Mouse (Mus musculus) thymus, adult 2 months (tissue): ENCODE data around the gene Aven.

ENCODE experiments used
- CTCF ChIP-seq: fragments of 200-500 bp; IDR thresholded peaks from 2 replicates; pipeline ENCODE4 v1.5.1; 2012; ENCODE audit warnings: mild to moderate bottlenecking, control low read depth, low read length, moderate library complexity, borderline replicate concordance; ENCODE audit not compliant: control insufficient read depth, poor library complexity, insufficient read depth; ENCODE audit errors: extremely low read depth
- POLR2A ChIP-seq: fragments of 200-500 bp; IDR thresholded peaks from 2 replicates; pipeline ENCODE4 v1.6.1; 2012; ENCODE audit warnings: mild to moderate bottlenecking, low read length, control low read depth, moderate library complexity; ENCODE audit not compliant: control insufficient read depth, poor library complexity, insufficient read depth; ENCODE audit errors: extremely low read depth

DNA sequence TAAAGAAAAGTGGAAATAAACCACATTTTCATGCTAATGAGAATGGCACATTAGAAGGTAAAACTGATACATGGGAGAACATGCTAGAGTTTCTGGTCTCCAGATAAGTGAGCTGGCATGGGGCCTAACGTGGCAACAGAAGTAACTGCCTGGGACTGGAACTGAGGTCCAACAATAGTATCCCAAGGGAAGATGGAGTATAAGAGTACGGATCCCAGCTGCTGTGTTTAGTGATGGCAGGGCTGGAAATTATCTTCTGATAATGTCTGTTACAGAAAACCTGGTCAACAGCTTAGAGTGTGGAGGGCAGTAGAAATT is 9.5 kb upstream of the Aven start:
- no peak for TF ChIP-seq POLR2A
- TF ChIP-seq CTCF: no peak
